Comparison of ENCODE assay signal across 26 mouse cellular contexts in genomic region chr6:15825236-15825635, GRCm38 (mm10).
DNase-seq lines count a peak whose midpoint lies in the region; ATAC-seq lines count a peak whose summit lies in the region.
"Had no signal": no experiment of that assay in that cellular context is flagged by ENCODE, and none has a peak within 500 bp of the region (broad histone marks: within the 10 kb centered on the region; RNA-seq: fewer than 3 reads in every experiment).

No protein-coding gene starts in this region.

- H3K27ac ChIP-seq in forebrain, embryonic 16.5 days (ENCODE audit: low read length), result no peak overlapping the region
- no peak overlapping the region for H3K27ac ChIP-seq in forebrain, embryonic 12.5 days
- H3K27ac ChIP-seq: embryonic facial prominence, embryonic 13.5 days; embryonic facial prominence, embryonic 15.5 days had no signal

- H3K4me3 ChIP-seq in forebrain, embryonic 16.5 days (replicated peaks; ENCODE audit: low read length), result no peak overlapping the region
- H3K4me3 ChIP-seq in forebrain, embryonic 12.5 days (replicated peaks), result no peak overlapping the region
- H3K4me3 ChIP-seq: embryonic facial prominence, embryonic 13.5 days; embryonic facial prominence, embryonic 15.5 days; erythroblast, embryonic 14.5 days had no signal

- no peaks in the 10 kb centered on the region for H3K27me3 ChIP-seq in forebrain, embryonic 16.5 days (replicated peaks; ENCODE audit: control insufficient read depth, insufficient read depth, low read length)
- H3K27me3 ChIP-seq in forebrain, embryonic 12.5 days, result no peaks in the 10 kb centered on the region
- H3K27me3 ChIP-seq: CH12.LX; embryonic facial prominence, embryonic 13.5 days; embryonic facial prominence, embryonic 15.5 days; Patski had no signal

- WGBS in forebrain, embryonic 16.5 days, result 51% methylated on average over 3 of the region's 3 CpGs
- 80% methylated on average over 3 of the region's 3 CpGs for WGBS in forebrain, embryonic 12.5 days

- no peak overlapping the region for H3K9ac ChIP-seq in forebrain, embryonic 16.5 days (replicated peaks; ENCODE audit: low read depth, low read length)
- H3K9ac ChIP-seq in forebrain, embryonic 12.5 days, result no peak overlapping the region
- H3K9ac ChIP-seq: embryonic facial prominence, embryonic 13.5 days; embryonic facial prominence, embryonic 15.5 days had no signal

- ATAC-seq in forebrain, embryonic 16.5 days, result peak; percentile 72
- no peak for ATAC-seq in forebrain, embryonic 12.5 days (ENCODE audit: low FRiP score)
- ATAC-seq: activated CD4-positive, CD25-positive, alpha-beta regulatory T cell, adult 4 months; CD4-positive, CD25-positive, alpha-beta regulatory T cell, adult 4 months; forebrain, embryonic 14.5 days; Patski had no signal

- H3K9me3 ChIP-seq in forebrain, embryonic 16.5 days (ENCODE audit: control insufficient read depth, low read length), result no peaks in the 10 kb centered on the region
- no peaks in the 10 kb centered on the region for H3K9me3 ChIP-seq in forebrain, embryonic 12.5 days
- H3K9me3 ChIP-seq: embryonic facial prominence, embryonic 13.5 days; embryonic facial prominence, embryonic 15.5 days; G1E had no signal

- H3K4me1 ChIP-seq in forebrain, embryonic 16.5 days (replicated peaks; ENCODE audit: control insufficient read depth, insufficient read depth, low read length), result no peaks in the 10 kb centered on the region
- H3K4me1 ChIP-seq in forebrain, embryonic 12.5 days, result no peaks in the 10 kb centered on the region
- H3K4me1 ChIP-seq: embryonic facial prominence, embryonic 13.5 days; embryonic facial prominence, embryonic 15.5 days had no signal

- H3K4me2 ChIP-seq in forebrain, embryonic 16.5 days (ENCODE audit: low read length), result no peak overlapping the region
- no peak overlapping the region for H3K4me2 ChIP-seq in forebrain, embryonic 12.5 days
- H3K4me2 ChIP-seq: embryonic facial prominence, embryonic 13.5 days; embryonic facial prominence, embryonic 15.5 days had no signal

- no peaks in the 10 kb centered on the region for H3K36me3 ChIP-seq in forebrain, embryonic 16.5 days (ENCODE audit: control insufficient read depth, insufficient read depth)
- H3K36me3 ChIP-seq in forebrain, embryonic 12.5 days (replicated peaks), result no peaks in the 10 kb centered on the region
- H3K36me3 ChIP-seq: embryonic facial prominence, embryonic 13.5 days; embryonic facial prominence, embryonic 15.5 days; G1E had no signal

- DNase-seq in layer of hippocampus, postnatal 10 days (ENCODE audit: low spot score in 2 of 2), result peak; percentile 8 to 16
- DNase-seq in layer of hippocampus, adult 11-12 months (ENCODE audit: low spot score), result no peak
- peak; percentile 16 for DNase-seq in right cerebral cortex, postnatal 4 days
- no peak for DNase-seq in right cerebral cortex, postnatal 25 days
- DNase-seq: adrenal gland, adult 8-10 months; adrenal gland, postnatal 14 days; adrenal gland, postnatal 36 days; B cell, adult 2 months; cerebellum, adult 11 months; cerebellum, adult 18-20 months; cerebellum, adult 8-10 months; cerebellum, adult 9-11 months; cerebellum, postnatal 14 days; cerebellum, postnatal 36 days; embryo, embryonic 11 days had no signal

Comparison
In these comparisons a context has a peak if more than half of its experiments do, and no peak if none do; other contexts are left out.
1. DNase-seq: peak in layer of hippocampus, postnatal 10 days (2 of 2) and right cerebral cortex, postnatal 4 days (single experiment); none in layer of hippocampus, adult 11-12 months (single experiment) and right cerebral cortex, postnatal 25 days (single experiment).